Mouse (Mus musculus) lung, adult 18-20 months (tissue): ENCODE measurements around the gene Spta1.

ENCODE experiments used
- DNase-seq, 2 experiments: peaks; one replicate each; pipeline ENCODE4 v3.0.0; 2022; ENCODE audit warnings: mixed read lengths in 2 of 2

Gene Spta1

DNA sequence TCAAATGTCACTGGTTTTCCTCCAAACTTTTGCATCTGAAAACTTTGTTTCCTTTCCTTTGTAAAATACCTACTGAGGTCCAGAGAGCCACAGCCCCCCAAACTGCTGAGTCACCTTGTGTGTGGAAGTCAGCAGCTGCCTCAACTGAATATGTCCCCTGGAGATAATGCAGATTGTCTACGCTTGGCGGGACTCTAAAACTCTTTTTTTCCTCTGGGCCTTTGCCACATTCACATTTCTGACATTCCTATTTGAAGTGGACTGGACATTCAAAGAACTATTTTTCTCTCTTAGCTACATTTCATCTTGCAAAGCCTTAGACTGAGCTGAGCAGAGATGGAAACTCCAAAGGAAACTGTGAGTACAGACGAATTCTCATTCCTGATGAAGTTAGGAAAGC lies at the start of gene Spta1:
Spta1 (plus strand) TSS at position 172 of the 400 bp plus-strand sequence.
- DNase-seq: no peak

DNA sequence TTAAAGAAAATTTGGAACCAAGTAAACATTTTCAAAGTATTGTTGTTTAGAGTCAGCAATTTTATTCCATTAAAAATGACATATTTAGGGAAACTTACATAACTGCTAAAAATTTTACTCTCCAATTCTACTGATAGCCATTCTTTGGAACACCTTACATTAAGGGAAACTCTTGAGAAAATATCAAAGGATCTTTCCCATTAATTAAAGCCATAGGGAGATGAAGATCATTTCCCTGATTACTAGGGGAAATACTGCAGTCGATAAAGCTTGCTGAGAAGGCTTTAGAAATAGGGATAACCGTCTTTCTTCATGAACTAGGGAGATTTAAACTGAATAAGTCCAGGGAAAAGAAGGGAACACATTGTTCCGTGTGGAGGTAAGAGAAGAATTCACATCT lies 41.4 kb upstream of the Spta1 start, which contains the start of gene Olfr424:
Olfr424 (plus strand) TSS at position 301 of the 400 bp plus-strand sequence.
- no peak for DNase-seq

GRCm38 (mm10) chr1:174131999-174132398 lies 40.6 kb upstream of the Spta1 start:
- no peak for DNase-seq

GRCm38 (mm10) chr1:174141384-174141783 lies 31.2 kb upstream of the Spta1 start:
- DNase-seq: no peak

DNA sequence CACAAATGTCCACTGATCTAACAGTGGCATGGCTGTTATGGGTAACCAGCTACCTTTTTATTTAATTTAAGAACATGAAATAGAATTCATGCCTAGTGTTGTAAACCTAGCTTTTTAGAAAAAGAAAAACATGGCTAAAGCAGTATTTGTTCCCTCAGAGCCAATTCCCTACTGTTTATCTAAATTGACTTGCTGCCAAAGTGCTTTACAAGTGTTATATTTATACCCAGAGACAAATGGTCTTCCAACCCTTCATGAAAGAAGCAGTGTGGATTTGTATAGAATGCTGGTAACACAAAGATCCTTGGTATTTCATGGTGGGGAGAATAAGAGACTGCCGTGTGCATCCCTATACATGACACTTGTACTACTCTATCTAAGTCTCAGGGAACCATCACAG lies 25.9 kb upstream of the Spta1 start:
- no peak for DNase-seq

DNA sequence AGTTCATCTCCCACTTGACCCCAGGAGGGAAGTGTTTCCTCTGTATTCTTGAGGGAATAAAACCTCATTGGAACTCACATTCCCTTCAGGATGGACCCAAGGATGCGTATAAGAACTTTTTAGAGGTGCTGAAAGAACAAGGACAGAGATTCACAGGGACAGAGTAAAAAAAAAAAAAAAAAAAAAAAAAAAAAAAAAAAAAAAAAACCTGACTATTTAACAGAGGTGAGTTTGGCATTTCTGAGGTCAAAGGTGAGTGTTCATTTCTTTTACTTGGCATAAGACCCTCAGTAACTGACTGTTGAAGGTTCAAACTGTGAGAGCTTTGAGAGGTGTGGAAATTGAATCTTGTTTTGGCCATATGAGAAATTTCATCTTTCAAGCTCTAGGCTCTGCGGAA lies 23.3 kb upstream of the Spta1 start:
- DNase-seq: no peak

GRCm38 (mm10) chr1:174155333-174155732 lies 17.2 kb upstream of the Spta1 start, which contains the start of gene Olfr420:
Olfr420 (plus strand) TSS chr1:174155633.
- DNase-seq: no peak

DNA sequence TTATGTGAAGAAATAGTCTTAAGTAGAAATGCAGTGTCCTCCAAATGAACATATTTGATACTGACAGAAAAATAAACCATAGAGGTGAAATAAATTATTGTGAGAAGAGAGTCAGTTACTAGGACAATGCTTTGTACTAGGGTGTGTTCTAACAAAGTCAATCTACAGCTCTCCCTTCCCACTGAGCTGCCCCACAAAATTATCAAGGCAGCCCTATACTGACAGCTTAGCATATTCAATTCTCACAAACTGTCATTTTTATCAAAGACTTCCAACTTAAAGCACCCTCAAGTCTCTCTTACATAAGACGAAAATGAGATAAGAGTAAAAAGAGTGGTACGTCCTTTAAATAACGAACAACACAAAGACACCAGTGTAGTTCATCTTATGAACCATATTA lies 15.0 kb upstream of the Spta1 start:
- DNase-seq: no peak

DNA sequence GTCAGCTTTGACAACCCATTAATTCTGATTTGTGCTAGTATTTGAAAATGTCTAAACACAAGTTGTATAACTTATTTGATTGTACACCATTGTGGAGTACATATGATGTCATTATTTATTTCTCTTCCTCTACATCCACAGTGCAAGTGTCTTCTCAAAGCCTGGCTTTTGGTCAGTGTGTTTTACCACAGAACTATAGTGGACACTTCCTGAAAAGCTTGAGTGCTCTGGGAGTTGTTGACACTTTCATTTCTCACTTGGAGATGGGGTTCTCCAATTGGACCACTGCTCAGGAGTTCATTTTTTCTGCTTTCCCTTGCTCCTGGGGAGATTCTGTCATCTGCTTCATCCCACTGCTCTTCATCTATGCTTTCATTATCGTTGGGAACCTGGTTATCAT lies 14.1 kb upstream of the Spta1 start:
- DNase-seq: no peak

- DNase-seq: no peak
Measured at GRCm38 (mm10) chr1:174159095-174159494, 13.5 kb upstream of the Spta1 start.

DNA sequence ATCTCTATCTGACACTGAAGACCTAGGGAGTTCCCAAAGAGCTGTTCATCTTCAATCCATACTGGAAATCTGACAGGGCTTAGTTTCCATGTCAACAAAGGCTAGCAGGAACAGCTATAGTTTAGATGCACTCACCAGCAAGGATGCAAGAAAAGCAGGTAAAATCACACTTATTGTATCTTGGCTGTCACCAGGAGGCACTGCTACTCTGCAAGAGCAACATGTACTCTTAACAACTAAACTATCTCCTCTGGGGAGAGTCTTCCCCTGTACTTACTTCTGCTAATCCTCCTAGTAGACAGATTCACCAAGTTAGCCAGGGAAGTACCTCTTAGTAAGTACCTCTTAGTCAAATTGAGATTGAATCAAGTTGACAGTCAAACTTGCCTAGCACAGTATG lies 3.6 kb upstream of the Spta1 start:
- no peak for DNase-seq

GRCm38 (mm10) chr1:174170706-174171501 lies 1.7 kb upstream of the Spta1 start:
- DNase-seq: no peak

- peak in 1 of 2 experiments; percentile 1 for DNase-seq
Measured at GRCm38 (mm10) chr1:174171537-174171936, 1.0 kb upstream of the Spta1 start.

- no peak for DNase-seq
Measured at GRCm38 (mm10) chr1:174204699-174205098, 32.1 kb downstream of the Spta1 start.

DNA sequence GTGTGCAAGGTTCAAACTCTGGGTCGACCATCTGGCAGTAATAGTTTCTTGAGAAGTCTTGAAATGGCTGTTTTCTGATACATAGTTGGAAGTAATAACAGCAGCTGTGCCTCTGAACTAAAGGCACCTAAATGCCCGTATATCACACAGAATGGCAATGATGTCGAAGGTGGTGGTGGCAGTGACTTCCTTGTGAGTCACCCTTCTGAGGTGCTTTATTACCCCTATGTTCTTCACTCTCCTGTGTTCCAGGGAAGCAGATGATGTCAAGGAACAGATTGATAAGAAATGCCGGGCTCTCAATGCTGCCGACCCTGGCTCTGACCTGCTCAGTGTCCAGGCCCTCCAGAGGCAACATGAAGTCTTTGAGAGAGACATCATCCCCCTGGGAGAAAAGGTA lies 39.7 kb downstream of the Spta1 start:
- DNase-seq: no peak

DNA sequence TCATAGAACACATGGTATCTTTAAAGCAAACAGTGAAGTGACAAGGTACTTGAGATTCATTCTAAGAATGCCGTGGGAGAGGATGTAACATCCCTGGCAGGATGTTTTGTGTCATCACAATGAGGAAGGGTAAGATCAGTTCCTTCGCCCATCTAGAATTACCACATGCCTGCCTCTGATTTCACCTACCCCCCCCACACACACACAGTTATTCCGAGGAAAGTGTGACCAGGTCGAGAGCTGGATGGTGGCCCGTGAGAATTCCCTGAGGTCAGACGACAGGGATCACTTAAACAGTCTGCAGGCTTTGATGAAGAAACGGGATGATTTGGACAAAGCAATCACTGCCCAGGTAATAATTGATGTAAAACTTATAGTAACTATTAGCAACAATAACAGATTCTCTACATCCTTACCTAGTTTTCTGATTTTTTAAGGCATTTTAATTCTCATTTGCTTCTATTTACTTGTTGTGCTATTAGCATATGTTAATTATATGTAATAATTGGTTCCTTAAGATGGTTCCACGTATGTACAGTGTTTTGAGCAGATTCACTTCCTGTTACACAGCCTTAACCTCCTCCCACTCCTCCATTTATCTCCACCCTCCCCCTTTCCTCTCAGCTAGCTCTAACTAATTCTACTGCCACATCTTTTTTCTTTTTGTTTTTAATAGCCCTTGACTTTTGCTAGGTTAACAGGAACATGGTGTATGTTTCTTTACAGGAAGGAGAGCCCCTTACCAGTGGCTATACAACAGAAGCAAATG lies 42.9 kb downstream of the Spta1 start:
- DNase-seq: no peak

DNA sequence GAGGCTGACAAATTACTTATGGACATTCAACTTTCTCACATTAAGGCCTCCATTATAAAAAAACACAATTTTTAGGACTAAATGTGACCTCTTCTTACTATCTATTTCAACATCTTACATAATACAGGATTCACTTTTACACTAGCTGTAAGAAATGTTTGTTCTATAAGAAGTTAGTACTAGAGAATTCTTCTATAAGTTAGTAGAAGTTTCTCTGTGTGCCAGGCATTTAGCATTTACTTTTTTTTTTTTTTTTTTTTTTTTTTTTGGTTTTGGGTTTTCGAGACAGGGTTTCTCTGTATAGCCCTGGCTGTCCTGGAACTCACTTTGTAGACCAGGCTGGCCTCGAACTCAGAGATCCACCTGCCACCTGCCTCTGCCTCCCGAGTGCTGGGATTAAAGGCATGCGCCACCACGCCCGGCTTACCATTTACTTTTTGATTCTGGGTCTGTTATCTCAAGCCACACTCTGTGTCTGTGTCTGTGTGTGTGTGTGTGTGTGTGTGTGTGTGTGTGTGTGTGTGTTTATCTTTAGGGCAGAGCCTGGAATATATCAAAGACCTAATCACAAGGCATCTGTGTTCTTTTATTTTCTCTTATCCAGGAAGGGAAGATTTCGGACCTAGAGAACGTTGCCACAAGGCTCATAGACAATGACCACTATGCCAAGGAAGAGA lies 44.1 kb downstream of the Spta1 start:
- DNase-seq: no peak

DNA sequence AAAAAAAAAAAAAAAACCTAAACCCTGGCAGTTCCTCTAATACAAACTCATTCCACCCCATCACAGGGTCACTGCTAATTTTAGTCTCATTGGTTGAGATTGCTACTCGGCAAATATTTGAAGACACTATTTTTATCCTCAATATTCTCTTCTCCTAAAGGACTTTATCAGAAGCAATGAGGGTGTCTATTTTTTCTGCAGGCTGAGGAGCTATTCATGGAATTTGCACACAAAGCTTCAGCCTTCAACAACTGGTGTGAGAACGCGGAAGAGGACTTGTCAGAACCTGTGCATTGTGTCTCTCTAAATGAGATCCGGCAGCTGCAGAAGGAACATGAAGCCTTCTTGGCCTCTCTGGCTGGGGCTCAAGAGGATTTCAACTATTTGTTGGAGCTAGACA lies 67.3 kb downstream of the Spta1 start:
- DNase-seq: no peak

DNA sequence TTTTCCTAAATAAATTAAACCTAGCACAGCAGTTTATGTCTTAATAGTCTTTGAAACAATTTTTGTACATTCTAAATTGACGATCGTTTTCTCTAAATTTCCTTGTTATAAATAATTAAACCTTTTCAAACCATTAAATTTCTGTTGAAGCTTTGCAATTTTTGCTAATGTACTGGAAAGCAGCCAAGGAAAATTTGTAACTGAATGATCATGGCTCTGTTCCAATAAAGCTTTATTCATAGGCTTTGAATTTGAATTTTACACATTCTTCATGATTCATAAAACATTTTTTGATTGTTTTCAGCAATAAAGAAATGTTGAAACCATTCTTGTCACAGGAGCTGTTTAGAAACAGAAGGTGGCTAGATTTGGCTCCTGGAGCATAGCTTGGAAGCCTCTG lies 72.0 kb downstream of the Spta1 start:
- DNase-seq: no peak

DNA sequence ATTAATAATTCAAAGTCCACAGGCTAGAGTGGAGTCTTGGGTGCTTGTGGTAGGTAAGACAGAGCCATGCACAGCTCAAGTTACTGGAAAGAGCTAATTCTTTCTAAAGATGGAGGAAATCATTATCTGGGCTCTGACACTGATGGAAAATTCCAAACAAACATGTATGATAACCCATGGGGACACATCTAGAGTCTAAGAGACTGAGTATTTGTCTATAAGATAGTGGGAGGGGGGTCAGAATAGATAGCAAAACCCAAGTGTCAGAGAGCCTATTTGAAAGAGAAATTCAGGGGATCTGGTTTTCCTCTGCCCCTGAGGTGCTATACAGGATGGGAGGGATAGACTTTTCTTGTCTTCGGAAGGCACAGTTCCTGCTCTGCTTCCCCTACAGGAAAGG lies 73.5 kb downstream of the Spta1 start:
- DNase-seq: no peak

DNA sequence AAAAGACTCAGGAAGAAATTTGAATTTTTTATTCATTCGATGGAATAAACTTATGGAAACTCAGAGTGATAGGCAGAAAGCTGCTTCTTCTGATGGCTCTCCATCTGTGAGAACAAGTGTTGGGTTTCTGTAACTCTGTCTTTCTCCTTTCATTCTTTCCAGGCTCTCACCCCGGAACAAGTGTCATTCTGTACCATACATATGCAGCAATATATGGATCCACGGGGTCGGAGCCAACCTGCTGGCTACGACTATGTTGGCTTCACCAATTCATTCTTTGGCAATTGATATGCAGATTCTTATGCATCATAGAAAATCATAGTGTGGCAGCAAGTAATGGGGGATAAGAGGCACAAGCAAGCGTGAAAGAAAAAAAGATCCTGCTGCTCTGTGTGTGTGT lies 74.6 kb downstream of the Spta1 start:
- no peak for DNase-seq

GRCm38 (mm10) chr1:174250376-174250775 lies 77.8 kb downstream of the Spta1 start:
- DNase-seq: no peak

DNA sequence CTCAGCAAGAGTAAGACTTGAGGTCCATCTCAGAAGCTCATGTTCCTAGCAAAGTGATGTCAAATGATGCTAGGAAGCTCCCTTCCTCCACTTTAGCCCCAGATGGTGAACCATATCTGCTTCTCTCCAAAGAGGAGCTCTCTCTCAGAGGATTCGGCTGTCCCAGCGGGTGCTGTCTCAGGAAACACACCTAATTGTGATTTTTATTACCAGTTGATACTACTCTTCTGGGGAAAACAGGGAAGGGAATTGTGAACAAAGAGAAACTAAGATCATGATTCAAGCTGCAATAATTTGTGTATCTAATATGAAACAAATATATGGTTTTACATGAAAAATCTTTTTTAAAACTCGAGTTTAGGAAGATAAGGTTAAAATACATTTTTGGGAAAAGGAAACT lies 79.4 kb downstream of the Spta1 start, which contains the start of gene Olfr419:
Olfr419 (minus strand) TSS at position 101 of the 400 bp plus-strand sequence.
- DNase-seq: no peak
